Mouse (Mus musculus) right cerebral cortex, postnatal 36 days (tissue): ENCODE results near the gene Acta1.

ENCODE experiments used
- DNase-seq, 2 experiments: peaks; one replicate each; pipeline ENCODE4 v3.0.0; 2022; ENCODE audit warnings: low spot score in 2 of 2, mixed read lengths in 1 of 2

Gene Acta1

DNA sequence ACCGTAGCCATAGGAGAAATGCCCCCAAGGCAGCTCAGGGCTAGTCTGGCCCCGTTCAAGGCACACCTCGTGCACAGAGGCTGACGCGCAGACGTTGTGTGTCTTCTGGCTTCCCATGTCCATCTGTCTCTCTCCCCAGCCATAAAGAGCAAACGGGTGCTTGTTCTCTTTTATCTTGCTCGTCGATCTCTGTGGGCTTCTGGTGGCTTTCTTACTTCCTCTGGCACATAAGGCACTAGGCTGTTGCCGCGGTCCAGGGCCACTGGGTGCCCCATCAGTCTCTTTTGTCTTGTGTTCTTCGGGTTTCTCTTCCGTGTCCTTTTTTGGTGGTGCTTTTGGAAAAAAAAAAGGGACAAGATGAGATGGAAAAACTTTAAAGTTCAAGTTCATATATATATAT, 49.4 kb downstream of the Acta1 start:
- no peak for DNase-seq

DNA sequence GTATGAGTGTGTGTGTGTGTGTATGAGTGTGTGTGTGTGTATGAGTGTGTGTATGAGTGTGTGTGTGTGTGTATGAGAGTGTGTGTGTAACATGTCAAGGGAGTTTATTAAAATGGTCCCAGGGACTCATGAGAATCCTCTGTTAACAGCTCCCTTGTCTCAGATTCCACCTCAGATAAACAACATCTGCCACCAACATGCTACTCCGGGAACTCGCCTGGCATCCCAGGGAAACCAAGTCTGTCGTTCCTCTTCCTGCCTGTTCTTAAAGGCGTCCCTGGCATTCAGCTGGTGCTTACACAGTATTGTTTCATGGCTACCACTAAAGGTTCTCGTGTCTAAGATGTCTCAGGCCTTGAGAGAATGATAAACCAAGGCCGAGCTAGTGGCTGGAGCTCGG, 50.2 kb downstream of the Acta1 start:
- no peak for DNase-seq

DNA sequence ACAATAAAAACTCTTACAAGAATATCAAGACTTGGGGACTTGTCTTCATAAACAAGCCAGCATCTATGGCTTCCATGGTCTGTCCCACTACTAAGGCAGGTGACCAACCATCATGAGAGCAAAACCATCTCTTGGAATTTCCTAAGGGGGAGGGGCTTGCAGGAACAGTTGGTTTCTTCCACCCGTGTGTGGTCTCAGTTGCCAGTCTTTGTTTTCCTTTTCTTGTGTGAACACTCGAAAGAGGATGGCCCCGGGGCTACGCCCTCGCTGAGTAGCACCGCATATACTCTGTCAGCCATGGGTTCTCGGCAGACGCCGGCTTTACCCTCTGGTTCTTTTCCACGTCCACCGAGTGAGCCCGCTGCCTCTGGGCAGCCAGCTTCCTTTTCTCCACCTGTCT, 52.5 kb downstream of the Acta1 start:
- no peak for DNase-seq
